Mouse (Mus musculus) gastrocnemius, postnatal 10 days (tissue): Measurements from ENCODE around the gene Cd164. TPM values are rescaled to one million over a fixed set of nuclear protein-coding genes. Genes with fewer than 3 reads are reported as not detected.

ENCODE experiments used
- DNase-seq: peaks from one replicate; pipeline ENCODE4 v3.0.0; 2021; ENCODE audit warnings: mixed read lengths
- long read RNA-seq, 2 experiments: library from polyadenylated mRNA; stranded (forward); transcript quantifications; one replicate each; pipeline ENCODE4 v2.0.0; 2021
- total RNA-seq, 2 experiments: library from RNA; stranded (reverse); gene quantifications; 2 replicates each; pipeline ENCODE4 v1.2.3; 2021

The Cd164 gene
- total RNA-seq: 100 to 1,000 TPM; 173 to 184 TPM
- long read RNA-seq, experiment 1, transcript Cd164-201 (6 exons, 2,922 nt): major isoform, 109 of 114 reads
- long read RNA-seq, experiment 1, partial matches to known transcripts: 0 of 114 reads
- long read RNA-seq, experiment 1, other reads (novel, unspliced or antisense): 5 of 114 reads
- long read RNA-seq, experiment 2, transcript Cd164-201 (6 exons, 2,922 nt): major isoform, 73 of 78 reads
- long read RNA-seq, experiment 2, partial matches to known transcripts: 0 of 78 reads
- long read RNA-seq, experiment 2, other reads (novel, unspliced or antisense): 5 of 78 reads

DNA sequence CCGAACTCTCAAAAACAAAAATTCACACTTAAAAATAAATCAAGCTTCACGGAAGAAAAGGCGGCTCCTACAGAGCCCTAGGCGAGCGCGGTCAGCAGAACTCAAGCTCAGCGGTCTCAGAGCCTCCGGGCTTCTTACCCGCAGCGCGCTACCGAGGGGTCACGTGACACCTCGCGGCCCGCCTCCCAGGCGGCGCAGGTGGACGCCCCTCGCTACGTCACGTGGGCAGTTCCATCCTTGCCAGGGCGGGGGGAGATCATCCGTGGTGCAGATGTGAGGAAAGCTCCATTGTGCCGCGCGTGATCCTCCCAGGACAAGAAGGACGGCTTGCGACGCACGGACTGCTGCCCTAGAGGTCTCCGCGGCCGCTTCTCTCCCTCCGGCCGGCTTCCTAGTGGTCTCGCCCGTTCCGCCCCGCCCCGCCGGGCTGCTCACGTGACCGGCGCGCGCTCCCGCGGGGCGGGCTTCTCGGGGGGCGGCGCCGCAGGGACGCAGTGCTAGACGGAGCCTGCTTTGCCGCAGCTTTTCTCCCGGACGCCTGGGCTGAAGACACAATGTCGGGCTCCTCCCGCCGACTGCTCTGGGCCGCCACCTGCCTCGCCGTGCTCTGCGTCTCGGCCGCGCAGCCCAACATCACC lies at the start of gene Cd164:
Gene Cd164 (plus strand): TSS at position 434 of the 638 bp plus-strand sequence.
- peak; percentile 94 for DNase-seq

DNA sequence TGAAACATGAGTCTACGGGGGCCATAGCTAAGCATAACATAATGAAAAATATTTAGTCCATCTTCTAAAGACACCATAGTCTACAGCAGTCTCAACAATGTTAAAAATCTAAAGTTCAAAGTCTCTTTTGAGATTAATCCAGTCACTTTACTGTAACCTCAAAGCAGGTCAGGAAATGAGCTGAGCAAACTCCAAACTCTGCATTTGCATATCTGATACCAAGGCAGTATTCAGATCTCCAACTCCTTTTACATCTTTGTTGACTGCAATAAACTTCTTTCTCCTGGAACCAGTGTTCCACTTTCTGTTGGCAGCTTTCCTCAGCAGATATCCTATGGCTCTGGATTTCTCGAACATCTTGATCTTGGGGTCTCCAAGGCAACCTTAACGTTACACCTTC lies 48.5 kb upstream of the Cd164 start:
- no peak for DNase-seq

DNA sequence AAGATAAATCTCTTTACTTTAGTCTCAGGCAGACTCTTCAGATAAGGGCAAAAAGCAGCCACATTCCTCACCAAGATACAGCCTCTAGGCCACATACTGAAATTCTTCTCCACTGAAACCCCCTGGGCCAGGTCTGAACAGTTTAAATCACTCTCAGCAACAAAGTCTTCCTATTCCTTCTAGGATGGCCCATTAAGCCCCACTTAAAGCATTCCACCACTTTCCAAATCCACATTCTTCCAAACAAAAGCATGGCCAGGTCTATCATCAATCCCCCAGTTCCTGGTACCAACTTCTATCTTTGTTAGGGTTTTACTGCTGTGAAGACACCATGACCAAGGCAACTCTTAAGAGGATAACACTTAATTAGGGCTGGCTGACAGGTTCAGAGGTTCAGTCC lies 46.7 kb upstream of the Cd164 start:
- DNase-seq: no peak

DNA sequence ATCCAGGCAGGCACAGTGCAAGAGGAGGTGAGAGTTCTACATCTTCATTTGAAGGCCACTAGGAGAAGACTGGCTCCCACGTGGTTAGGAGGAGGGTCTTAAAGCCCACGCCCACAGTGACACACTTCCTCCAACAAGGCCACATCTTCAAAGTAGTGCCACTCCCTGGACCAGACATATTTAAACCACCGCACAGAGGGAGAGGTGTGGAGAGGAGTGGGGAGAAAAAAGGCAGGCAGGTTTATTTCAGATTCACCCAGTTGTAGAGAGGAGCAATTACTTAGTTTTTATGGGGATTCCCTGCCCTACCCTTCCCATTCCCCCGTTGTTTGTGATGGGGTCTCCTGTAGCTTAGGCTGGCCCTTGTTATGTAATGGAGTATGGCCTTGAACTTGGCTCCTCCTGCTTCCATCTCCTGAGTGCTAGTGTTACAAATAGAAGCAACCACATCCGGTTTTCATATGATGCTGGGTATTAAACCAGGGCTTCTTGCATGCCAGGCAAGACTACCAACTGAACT lies 46.2 kb upstream of the Cd164 start:
- no peak for DNase-seq

DNA sequence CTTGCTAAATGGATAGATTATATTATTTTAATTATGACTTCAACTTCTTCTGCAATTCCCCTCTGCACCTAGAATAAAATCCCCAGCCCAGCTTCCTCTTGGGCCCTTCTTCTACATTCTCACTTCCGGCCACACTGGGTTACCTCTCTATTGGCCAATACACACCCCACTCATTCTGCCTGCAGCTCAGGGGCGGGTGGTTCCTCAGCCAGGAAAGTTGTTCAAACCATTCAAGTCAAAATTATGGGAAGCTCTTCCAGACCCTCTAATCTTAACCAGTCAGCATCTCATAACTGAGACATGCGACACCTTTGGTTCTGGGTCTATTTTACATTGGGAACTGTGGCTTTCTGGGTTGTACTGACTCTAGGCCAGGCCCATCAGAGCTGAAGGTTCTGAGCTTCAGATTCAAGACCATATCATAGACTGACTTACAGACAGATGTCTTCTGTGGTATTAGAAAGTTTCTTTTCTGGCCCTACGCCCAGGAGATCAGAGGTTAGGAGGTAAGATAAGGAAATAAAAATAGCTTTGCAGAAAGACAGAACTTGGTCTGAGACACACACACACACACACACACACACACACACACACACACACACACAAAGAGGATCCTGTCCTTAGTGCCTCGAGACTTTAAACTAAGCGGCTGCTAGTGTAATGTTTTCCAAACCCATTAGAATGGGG lies 45.3 kb upstream of the Cd164 start:
- DNase-seq: no peak

DNA sequence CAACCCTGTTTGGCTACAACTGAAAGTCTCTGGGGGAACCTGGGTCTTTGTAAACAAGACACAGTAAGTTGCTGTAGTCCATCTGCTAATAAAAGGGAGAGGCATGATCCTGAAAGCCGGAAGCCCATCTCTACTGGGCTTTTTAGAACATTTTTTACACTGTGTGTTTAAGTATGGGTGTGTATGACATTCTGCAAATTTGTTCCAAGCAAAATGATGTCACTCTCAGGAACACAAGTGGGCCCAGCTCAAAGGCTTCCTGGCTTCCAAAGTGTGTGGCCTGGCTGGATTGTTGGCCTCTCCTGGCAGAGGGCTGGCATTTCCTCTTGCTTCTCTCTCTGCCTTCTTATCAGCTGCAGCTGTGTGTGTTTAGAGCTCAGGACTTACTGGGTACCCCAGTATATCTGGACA lies 44.2 kb upstream of the Cd164 start:
- DNase-seq: no peak

DNA sequence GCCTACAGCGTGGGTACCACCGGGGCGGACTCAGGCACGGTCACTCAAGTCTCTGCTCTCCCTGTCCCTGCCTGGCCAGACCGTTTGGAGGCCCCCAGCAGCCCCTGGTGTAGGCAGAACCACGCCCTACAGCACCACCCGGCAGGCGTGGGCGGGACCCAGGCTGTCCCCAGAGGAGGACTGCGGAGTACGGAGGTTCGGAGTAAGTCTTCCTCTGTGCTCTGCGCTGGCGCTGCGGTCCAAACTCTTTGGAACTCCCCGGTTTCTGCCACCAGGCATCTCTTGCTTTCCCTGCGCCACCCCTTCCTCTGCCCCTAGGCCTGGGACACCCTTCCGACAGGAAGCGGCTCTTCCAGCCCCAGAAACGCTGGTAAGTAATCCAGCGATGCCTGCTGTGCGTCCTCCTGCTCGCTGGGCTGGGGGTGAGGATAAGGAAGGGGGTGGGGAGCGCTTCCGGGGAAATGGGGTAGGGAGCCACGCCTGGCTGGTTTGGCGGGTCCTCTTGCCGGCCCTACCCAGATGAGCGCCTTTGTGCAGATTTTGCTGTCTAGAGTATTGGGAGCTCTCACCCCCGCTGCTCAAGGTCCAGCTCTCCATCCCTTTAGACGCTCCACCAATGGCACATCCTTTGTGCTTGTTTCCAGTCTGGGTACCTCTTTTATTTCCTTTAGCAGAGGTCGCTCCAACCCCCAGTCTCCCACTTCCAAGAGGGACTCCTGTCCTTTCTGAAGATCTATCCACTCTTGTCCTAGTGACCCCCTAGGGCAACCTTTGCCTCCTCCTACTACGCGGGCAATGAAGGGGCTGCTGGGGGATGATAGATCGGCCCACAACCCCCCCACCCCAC lies 42.8 kb upstream of the Cd164 start, which contains the start of gene Mical1:
Gene Mical1 (plus strand): TSS at position 144 of the 847 bp plus-strand sequence.
- DNase-seq: peak; percentile 66

DNA sequence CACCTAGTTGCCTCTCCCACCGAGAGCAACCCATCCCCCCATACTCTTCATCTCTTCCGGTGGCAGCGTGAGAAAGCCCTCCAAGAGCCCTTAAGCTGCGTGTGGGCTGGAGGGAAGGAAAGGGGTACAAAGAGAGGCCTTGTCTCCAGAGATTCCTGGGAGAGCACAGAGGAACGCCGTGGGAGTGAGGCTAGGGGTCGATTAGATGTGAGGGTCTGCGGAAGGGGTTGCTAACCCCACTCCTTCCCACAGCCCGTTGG lies 42.3 kb upstream of the Cd164 start:
- DNase-seq: no peak

DNA sequence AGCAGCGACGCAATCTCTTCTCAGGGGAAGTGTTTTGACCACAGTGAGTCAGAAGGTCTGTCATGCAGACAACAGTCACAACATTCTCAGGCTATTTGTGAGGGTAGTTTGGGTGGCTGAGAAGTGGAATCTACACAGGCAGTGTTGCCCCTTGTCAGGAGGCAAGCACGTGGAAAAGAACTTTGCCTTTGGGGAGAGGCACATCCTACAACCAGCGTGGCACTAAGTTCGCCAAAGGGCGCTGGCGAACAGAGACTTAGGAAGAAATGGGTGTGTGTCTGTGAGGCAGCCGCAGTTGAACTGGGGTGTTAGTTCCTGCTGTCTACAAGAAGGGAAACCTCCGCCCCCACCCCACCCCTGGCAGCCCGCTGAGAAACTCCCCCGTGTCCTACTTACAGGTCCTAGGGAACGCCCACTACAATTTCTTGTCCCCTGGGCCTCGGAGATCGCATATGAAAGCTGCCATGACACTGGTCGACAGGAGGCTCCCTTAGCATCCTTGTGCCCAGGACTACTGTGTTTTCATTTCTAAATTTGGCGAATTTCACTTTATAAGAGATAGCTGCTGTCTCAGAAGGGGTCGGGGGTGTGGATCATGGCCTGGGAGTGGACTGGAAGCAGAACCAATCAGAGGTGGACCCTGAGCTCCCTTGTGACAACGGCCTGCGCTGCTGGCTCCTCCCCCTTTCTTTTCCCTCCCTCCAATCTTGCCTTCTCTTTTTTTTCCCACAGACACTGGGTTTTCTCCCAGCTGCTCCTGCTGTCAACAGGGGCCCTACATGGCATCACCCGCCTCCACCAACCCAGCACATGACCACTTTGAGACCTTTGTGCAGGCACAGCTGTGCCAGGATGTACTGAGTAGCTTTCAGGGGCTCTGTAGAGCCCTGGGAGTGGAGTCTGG lies 41.7 kb upstream of the Cd164 start:
- peak; percentile 55 for DNase-seq

DNA sequence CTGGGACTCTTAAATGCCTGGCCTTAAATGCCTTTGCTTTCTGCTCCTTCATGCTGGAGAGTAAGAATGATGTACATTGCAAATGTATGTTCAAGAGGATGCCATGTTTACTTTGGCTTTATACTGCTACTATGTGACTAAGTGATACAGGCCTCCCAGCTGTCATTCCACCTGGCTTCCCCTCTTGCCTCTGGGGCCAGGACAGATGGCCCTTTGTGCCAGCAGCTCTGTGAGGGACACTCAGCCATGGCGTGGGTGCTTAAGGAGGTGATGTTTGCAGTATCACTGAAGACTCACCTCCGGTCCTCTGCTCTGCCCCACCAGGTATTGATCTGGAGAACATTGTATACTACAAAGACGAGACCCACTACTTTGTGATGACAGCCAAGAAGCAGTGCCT lies 39.3 kb upstream of the Cd164 start:
- no peak for DNase-seq

DNA sequence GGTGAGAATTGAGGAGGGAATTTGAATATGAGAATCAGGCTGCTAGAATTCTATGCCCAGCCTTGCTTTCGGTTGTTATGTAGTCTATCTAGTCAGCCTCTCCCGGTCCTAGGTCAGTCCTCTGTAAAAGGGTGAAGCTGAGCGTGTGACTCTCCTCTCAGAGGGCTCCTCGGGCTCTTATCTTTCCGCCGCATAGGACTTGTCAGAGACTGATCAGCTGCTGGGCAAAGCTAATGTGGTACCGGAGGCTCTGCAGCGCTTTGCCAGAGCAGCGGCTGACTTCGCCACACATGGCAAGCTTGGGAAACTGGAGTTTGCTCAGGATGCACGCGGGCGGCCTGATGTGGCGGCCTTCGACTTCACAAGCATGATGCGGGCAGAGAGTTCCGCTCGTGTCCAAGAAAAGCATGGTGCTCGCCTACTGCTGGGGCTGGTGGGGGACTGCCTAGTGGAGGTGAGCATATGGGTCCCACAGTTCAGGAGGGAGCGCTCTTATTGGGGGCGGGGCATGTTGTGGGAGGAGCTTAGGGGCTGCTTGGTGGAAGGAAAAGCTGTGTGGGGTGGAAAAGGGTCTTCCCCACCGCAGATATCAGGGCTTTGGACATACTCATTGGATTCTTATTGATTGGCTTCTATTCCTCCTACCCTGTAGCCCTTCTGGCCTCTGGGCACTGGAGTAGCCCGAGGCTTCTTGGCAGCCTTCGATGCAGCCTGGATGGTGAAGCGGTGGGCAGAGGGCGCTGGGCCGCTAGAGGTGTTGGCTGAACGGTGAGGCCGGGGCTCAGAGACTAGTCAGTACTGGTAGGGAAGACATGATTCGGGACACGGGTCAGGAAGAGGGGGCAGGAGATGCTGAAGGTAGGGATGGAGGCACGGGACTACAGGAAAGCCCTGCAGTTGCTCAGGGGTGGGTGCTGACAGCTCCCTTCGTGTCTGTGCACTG lies 38.0 kb upstream of the Cd164 start:
- no peak for DNase-seq

DNA sequence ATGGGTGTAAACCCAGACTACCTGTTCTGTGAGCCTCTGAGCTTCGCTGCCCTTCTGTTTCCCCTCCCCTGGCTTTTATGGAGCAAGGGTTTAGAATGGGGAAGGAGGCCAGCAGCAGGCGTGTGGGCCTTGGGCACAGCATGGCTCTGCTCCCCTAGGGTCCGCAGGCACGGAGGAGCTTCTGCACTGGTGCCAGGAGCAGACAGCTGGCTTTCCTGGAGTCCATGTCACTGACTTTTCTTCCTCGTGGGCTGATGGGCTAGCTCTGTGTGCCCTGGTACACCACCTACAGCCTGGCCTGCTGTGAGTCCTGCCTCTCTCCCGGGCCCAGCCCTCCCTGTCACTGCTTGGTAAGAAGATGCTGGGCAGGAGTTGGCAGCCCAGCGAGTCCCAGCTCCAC lies 36.8 kb upstream of the Cd164 start:
- DNase-seq: no peak

DNA sequence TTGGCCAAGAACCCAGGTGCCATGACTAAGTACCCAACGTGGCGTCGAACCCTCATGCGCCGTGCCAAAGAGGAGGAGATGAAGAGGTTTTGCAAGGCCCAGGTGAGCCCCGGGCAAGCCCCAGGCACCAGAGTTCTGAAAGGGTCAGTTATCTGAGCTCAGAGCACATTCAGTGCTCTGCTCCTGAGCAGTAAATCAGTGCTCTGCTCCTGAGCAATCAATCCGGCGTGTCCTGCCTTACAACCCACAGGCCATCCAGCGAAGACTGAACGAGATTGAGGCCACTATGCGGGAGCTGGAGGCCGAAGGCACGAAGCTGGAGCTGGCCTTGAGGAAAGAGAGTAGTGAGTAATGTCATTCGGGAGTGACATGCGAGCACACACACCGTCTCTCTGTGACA lies 33.4 kb upstream of the Cd164 start:
- no peak for DNase-seq

DNA sequence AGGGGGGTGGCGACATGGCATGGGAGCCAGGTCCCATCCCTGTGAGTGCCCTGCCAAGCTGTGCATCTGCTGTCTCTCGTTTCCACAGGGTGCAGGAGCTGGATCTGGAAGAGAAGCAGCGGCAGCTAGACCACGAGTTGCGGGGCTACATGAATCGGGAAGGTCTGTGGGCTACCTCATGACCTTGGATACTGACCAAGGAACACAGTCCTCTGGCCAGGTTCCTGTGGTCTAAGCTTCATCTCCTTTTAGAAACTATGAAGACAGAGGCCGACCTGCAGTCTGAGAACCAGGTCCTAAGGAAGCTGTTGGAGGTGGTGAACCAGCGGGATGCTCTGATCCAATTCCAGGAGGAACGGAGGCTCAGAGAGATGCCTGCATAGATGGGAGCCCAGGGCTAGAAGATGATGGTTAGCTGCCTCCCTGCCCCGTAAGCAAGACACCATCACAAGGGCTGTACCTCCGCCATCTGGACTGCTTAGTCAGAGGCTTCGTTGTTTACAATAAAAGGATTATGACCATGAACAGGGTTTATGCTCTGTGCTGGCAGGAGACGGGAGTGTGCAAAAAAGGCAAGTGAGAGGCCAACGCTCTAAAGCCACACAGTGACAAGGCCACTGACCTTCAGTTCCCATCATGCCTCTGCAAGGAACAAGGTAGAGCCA lies 32.6 kb upstream of the Cd164 start:
- no peak for DNase-seq

DNA sequence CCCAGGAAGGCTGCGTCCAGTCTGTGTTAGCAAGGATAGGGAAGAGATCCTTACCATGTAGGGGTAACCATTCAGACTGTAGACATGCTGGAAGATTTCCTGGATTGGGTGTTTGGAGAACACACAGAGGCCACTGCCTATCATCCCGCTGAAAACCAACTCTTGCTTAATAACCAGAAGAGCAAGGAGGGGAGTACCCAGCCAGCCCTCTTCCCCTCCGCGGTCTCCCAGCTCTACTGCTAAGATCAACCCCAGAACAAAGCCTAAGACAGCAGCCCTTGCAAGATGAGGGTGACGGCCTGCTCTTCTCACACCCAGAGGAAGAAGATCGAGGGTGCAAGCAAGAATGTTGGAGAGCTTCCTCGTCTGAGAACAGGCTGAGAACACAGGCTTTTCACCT lies 30.3 kb upstream of the Cd164 start:
- no peak for DNase-seq

DNA sequence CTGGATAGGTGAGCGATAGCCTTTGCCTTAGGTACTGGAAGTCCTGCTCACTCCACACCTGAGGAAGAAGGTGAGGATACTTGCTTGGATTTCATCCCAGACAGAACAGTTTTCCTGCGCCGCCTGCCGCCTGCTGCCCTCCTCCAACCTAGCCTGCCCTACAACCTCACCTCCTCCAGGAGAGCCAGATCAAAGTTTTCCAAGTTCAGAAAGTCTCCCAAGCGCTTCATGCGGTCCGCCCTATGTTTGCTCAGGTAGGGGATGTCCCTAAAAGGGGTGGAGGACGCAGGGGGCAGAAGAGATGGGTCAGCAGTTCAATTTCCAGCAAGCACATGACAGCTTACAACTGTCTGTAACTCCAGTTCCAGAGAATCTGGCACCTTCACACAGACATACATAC lies 29.9 kb upstream of the Cd164 start:
- DNase-seq: no peak

DNA sequence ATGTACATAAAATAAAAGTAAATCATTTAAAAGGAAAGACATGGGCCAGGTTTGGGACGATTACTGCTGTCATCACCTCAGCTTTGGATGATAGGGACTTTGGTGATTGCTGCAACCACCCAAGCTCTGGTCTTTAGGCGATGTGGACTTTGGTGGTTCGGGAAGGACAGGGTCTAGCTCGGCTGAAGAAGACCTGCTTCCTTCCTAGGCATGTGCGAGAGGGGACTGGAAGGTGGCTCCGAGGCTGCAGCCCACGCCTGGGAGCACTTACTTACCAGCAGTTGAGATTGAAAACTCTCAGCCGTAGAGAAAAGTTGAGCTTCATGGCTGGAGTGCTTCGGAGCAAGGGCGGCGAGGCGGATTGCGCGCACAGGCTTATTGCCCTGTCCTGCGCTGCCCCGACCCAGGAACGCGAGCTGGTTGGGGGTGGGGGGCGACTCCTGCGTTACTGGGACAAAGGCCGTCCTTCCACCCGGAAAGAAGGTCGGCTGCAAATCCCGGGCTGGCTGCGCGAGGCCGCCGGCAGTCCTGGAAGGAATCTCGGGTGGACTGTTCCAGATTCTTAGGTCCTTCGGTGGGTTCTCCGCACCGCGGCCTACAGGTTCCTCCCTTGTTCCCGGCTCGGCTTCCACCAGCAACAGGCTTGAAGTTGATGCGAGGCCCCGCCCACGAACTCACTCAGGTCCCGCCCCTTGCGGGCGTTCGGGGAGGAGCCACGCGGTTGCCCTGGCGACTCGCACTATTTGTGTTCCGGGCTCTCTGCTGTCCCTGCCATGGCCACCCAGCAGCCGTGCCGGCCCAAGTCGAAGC lies 29.3 kb upstream of the Cd164 start, which contains the start of the genes Smpd2 and Ppil6:
Gene Smpd2 (minus strand): TSS at position 662 of the 810 bp plus-strand sequence.
Gene Ppil6 (plus strand): TSS at position 732 of the 810 bp plus-strand sequence.
- DNase-seq: peak; percentile 94

DNA sequence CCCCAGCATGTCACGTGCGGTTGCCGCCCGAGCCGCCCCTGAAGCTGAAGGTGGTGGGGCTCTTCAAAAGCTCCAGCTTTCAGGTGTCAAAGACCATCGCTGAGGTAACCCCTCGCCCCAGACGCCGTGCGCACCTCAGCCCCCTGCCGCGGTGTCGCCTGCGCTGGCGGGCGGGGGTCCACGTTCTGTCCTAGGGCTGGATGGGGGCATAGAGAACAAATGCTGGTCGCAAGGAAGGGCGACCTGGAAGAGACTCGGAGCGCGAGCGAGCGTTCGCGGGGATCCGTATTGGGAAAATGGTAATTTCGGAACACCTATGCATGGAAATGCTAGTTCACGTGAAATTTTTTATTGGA lies 28.7 kb upstream of the Cd164 start:
- no peak for DNase-seq

DNA sequence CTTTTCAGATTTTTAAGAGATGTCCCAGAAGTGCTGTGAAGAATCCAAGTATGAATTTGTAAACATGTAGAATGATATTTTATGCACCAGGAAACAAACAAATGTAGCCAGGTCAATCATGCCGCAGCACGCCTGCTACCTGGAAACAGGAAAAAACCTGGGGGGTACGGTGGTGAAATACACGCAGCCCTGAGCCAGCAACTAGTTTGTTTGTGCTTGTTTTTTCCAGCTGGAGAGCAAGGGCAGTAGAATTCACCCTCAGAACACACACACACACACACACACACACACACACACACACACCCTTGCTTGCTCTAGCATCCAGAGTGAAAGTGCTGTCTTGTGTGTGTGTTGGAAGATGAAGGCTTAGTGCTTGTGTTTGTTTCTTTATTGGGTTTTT lies 28.1 kb upstream of the Cd164 start:
- DNase-seq: no peak
